Mouse (Mus musculus) left cerebral cortex, adult 2 months (tissue): ENCODE data around the gene Epha5. TPM values are rescaled to one million over a fixed set of nuclear protein-coding genes. Genes with fewer than 3 reads are reported as not detected.
A peak's percentile ranks its signal among the peaks of the same experiment; 100 is the strongest.

Source experiments
- DNase-seq, 2 experiments: peaks; one replicate each; pipeline ENCODE4 v3.0.0; 2021 to 2022; ENCODE audit warnings: low spot score in 2 of 2, mixed read lengths in 1 of 2; ENCODE audit errors: extremely low spot score in 1 of 2
- H3K27ac ChIP-seq: fragments of 200-600 bp; 2 replicates; pipeline ENCODE4 v1.8.1; 2022
- H3K4me3 ChIP-seq: fragments of 200-600 bp; 2 replicates; pipeline ENCODE4 v1.8.1; 2022
- CTCF ChIP-seq: fragments of 200-600 bp; IDR thresholded peaks from 2 replicates; pipeline ENCODE4 v1.8.1; 2022; ENCODE audit warnings: antibody characterized with exemption, mild to moderate bottlenecking, moderate library complexity
- intact Hi-C: fragments of 180-260 bp; cut with DNase I; formaldehyde crosslinking; loops from one replicate; pipeline ENCODE4 v1.15.1; 2025
- total RNA-seq, 2 experiments: library from RNA; stranded (reverse); gene quantifications; 2 replicates each; pipeline ENCODE4 v1.2.3; 2021

Gene Epha5
- total RNA-seq, 2 experiments from 2014 or later: 100.0 to 103 TPM

DNA sequence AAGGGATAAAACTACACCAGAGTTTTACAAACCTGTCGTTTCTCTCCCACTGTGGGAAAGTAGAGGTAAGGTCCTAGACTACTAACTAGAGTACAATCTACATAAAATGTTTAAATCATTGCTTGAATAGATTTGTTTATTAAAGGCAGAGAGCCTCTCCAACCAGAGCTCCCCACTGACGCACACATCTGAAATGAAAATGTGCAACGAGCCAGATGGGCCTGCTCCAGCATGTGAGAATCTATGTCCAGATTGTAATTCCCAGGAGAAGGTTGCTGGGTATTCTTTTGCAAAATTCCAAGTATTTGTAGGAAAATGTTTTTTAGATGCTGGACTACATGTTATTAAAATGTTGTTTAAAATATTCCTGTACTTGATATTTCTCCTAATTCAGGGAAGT is 57.8 kb downstream of the Epha5 start:
- DNase-seq: no peak
- Histone ChIP-seq H3K4me3 (no peak overlapping the region), H3K27ac (no peak overlapping the region)
- no peak for TF ChIP-seq CTCF
- intact Hi-C loops: no loop called here

DNA sequence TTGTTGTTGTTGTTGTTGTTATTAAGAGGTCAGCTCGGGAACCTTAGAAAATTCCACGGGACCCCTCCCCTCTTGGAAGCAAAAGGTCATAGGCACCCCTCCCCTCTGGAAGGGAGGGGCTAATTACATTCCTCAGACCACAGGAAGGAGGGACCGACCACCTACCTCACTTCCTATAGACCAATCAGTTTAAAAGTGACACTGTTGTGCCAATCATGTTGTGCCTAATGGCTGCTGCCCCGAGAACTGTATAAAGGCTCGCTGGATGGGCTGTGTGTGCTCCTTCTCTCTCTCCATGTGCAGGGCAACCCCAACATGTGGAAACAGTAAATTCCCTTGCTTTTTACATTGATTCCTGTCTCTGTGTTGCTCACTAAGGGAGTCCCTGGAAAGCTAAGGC is 64.1 kb downstream of the Epha5 start:
- intact Hi-C loops: no loop called here
- TF ChIP-seq CTCF: no peak

GRCm38 (mm10) chr5:84346728-84347499 is 70.3 kb downstream of the Epha5 start:
- TF ChIP-seq CTCF: no peak
- no peak overlapping the region for H3K27ac ChIP-seq
- H3K4me3 ChIP-seq: no peak overlapping the region
- intact Hi-C loops: no loop called here
- DNase-seq: no peak

More for the DNA sequence above, 64.1 kb downstream of the Epha5 start:
- no peak for DNase-seq
- Histone ChIP-seq H3K4me3 (no peak overlapping the region), H3K27ac (no peak overlapping the region)

GRCm38 (mm10) chr5:84335834-84336465 is 81.2 kb downstream of the Epha5 start:
- no peak for TF ChIP-seq CTCF
- Histone ChIP-seq H3K27ac (no peak overlapping the region), H3K4me3 (no peak overlapping the region)
- intact Hi-C loops: no loop called here
- no peak for DNase-seq

DNA sequence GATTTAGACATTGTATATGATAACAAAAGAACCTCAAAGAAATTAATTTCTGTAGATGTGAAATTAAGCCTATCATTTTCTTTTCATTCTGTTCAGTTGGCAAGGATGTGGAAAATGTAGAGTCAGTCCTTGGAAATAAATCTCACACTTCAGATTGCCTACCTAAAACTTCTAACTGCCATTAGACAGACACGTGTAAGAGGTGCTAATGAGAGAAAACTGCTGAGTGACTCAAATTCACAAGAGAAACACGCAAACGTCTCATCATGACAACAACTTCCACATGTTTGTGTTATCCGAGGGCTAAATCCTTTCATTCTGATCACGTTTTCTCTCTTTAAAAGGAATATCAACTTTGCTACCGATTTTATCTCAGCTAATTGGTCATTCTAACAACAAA is 82.7 kb downstream of the Epha5 start:
- no peak for DNase-seq
- intact Hi-C loops: no loop called here
- no peak for TF ChIP-seq CTCF
- Histone ChIP-seq H3K27ac (no peak overlapping the region), H3K4me3 (no peak overlapping the region)

GRCm38 (mm10) chr5:84331631-84332030 is 85.6 kb downstream of the Epha5 start:
- Histone ChIP-seq H3K4me3 (no peak overlapping the region), H3K27ac (no peak overlapping the region)
- TF ChIP-seq CTCF: no peak
- DNase-seq: no peak
- intact Hi-C loops: no loop called here

GRCm38 (mm10) chr5:84320553-84320952 is 96.6 kb downstream of the Epha5 start:
- no peak for TF ChIP-seq CTCF
- no peak overlapping the region for H3K4me3 ChIP-seq
- DNase-seq: no peak
- no peak overlapping the region for H3K27ac ChIP-seq
- intact Hi-C loops: no loop called here

DNA sequence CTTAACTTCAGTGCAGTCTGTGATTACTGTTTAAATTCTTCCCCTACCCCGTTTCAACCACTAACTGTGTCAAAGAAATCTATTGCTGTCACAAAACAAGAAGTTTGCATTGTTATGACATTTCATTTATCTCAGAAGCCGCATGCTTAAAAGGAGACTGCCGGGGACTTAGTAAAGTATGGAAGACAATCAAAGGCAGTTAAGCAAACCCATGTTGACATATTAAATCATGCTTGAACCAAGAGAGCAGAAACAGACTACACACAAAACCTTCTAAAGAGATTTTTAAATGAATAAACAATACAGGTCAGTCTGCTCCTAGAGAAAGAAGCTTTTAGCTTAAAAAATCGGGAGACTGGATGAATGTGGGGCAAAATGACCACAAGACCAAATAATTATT is 97.0 kb downstream of the Epha5 start:
- Histone ChIP-seq H3K27ac (no peak overlapping the region), H3K4me3 (no peak overlapping the region)
- no peak for TF ChIP-seq CTCF
- intact Hi-C loops: no loop called here
- DNase-seq: no peak

DNA sequence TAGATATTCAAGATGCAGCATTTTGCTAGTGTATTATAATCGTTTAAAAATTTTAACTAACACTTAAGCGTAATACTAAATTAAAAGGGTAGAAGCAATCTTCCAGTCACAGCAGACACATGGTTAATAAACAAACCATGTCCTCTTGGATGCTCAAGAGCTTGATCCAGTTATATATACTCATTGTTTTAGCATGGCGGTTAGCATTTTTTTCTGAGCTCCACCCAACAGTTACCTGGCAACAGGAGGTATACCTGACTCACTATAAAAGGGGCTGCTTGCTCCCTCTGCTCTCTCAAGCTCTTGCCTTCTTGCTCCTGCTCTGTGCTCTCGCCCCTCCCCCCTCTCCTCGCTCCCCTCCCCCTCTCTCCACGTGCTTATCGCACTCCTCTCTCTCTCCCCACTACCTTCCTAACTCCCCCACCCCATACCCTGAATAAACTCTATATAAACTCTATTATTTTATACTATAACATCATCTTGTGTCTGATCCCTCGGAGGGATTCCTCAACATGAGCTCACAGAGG is 98.3 kb downstream of the Epha5 start:
- TF ChIP-seq CTCF: no peak
- intact Hi-C loops: loop anchor here (2.0 kb wide), 1 partner anchor 492 kb away; no protein-coding TSS in a partner anchor
- DNase-seq: no peak
- Histone ChIP-seq H3K4me3 (no peak overlapping the region), H3K27ac (peak overlapping the region; percentile 42; the same call in 1 of the 2 replicates)

DNA sequence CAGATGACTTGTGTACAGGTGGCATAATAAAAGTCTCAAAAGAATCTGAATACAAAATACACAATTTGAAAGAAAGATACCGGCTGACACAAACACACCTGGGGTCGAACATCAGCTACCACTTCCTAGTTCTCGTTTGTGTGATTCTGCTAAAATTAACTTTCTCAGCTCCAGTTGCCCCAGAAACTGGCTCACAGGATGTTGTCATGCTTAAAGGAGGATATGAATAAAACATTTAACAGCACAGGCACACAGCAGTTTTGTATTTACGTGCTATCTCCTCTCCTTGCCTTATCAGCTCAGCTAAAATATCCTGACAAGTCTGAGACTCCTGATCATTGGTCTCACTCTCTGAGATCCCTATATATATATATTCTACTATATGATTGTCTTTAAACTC is 99.3 kb downstream of the Epha5 start:
- Histone ChIP-seq H3K4me3 (no peak overlapping the region), H3K27ac (peak overlapping the region; percentile 42)
- intact Hi-C loops: loop anchor here (2.0 kb wide), 1 partner anchor 491 kb away; no protein-coding TSS in a partner anchor
- no peak for TF ChIP-seq CTCF
- DNase-seq: no peak

- Histone ChIP-seq H3K4me3 (no peak overlapping the region), H3K27ac (no peak overlapping the region)
- intact Hi-C loops: loop anchor here (2.0 kb wide), 1 partner anchor 103 kb away; the partner anchor contains the start of gene Epha5
- no peak for DNase-seq
- no peak for TF ChIP-seq CTCF
Measured at GRCm38 (mm10) chr5:84313619-84314018, 103.6 kb downstream of the Epha5 start.
